ENCODE assay signal across 13 mouse cellular contexts in the genomic region with DNA sequence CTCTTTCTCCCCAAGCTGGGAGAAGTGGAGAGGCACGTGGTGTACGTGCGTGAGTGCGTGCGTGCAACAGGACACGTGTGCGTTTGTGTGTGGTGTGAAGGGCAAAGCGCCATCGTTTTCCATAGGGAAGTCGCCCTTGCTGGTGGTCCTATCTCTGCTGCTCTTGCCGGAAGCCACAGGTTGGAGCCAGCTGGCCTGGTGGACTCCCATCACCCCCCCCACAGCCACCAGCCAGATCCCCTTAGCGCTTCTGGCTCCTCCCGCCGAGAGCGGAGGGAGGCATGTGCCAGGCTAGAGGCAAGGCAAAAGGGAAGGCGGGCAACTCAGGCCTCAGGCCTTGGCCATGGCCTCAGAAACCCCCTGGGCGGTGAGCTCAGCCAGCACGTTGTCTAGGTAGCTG. TPM values are rescaled to one million over a fixed set of nuclear protein-coding genes. Genes with fewer than 3 reads are reported as not detected.
A peak's percentile ranks its signal among the peaks of the same experiment; 100 is the strongest.
DNase-seq lines count a peak whose midpoint lies in the region; ATAC-seq lines count a peak whose summit lies in the region.
"Had no signal": no experiment of that assay in that cellular context is flagged by ENCODE, and none has a peak within 500 bp of the region (broad histone marks: within the 10 kb centered on the region; RNA-seq: fewer than 3 reads in every experiment).

No protein-coding gene starts in this region.

- H3K9ac ChIP-seq in hindbrain, embryonic 14.5 days, result 0 out of 2 replicates have a peak overlapping the region, but pooled peaks have one; percentile 29
- H3K9ac ChIP-seq in midbrain, embryonic 16.5 days (ENCODE audit: low read depth, low read length), result no peak overlapping the region
- H3K9ac ChIP-seq: embryonic facial prominence, embryonic 15.5 days; stomach, embryonic 15.5 days had no signal

- ATAC-seq in hindbrain, embryonic 14.5 days (ENCODE audit: low FRiP score), result no peak
- ATAC-seq in midbrain, embryonic 16.5 days, result no peak
- no peak for ATAC-seq in erythroid progenitor cell, adult 5-6 weeks (replicated peaks; ENCODE audit: low FRiP score, poor library complexity, severe bottlenecking)
- ATAC-seq: inflammation-experienced regulatory T-cells, adult 6 months had no signal

- no peak overlapping the region; the same call in 1 of the 2 replicates for H3K4me2 ChIP-seq in hindbrain, embryonic 14.5 days (replicated peaks)
- H3K4me2 ChIP-seq in midbrain, embryonic 16.5 days (ENCODE audit: low read length), result no peak overlapping the region

- no peak overlapping the region for H3K4me3 ChIP-seq in hindbrain, embryonic 14.5 days (replicated peaks; ENCODE audit: low read length)
- no peak overlapping the region for H3K4me3 ChIP-seq in midbrain, embryonic 16.5 days (ENCODE audit: low read depth, low read length)

- H3K36me3 ChIP-seq in hindbrain, embryonic 14.5 days (replicated peaks; ENCODE audit: control insufficient read depth, insufficient read depth), result peaks cover 46% of the 10 kb centered on the region
- peaks cover 25% of the 10 kb centered on the region for H3K36me3 ChIP-seq in midbrain, embryonic 16.5 days (ENCODE audit: control insufficient read depth, insufficient read depth, low read length)
- H3K36me3 ChIP-seq: embryonic facial prominence, embryonic 15.5 days; stomach, embryonic 15.5 days had no signal

- peaks cover 29% of the 10 kb centered on the region for H3K27me3 ChIP-seq in hindbrain, embryonic 14.5 days (ENCODE audit: control insufficient read depth, insufficient read depth, low read length)
- H3K27me3 ChIP-seq in midbrain, embryonic 16.5 days (ENCODE audit: control insufficient read depth, insufficient read depth, low read depth, low read length), result no peaks in the 10 kb centered on the region

- no peaks in the 10 kb centered on the region for H3K9me3 ChIP-seq in hindbrain, embryonic 14.5 days (ENCODE audit: control insufficient read depth, low read length)
- no peaks in the 10 kb centered on the region for H3K9me3 ChIP-seq in midbrain, embryonic 16.5 days (replicated peaks; ENCODE audit: control insufficient read depth, low read length, poor library complexity, severe bottlenecking)
- H3K9me3 ChIP-seq: embryonic facial prominence, embryonic 15.5 days; stomach, embryonic 15.5 days had no signal

- H3K4me1 ChIP-seq in hindbrain, embryonic 14.5 days (replicated peaks; ENCODE audit: control insufficient read depth, insufficient read depth, low read length), result peaks cover 15% of the 10 kb centered on the region
- H3K4me1 ChIP-seq in midbrain, embryonic 16.5 days (ENCODE audit: control insufficient read depth, insufficient read depth, low read length), result peaks cover 12% of the 10 kb centered on the region

- DNase-seq in cerebellum, postnatal 10 days, result peak; percentile 78 to 85
- DNase-seq in cerebellum, adult 9-10 months, result no peak
- peak; percentile 62 for DNase-seq in retina, postnatal 1 day
- DNase-seq in retina, embryonic 14.5 days (ENCODE audit: low spot score), result no peak
- DNase-seq in hindbrain, embryonic 14.5 days (ENCODE audit: low spot score), result no peak
- no peak for DNase-seq in T-cell, adult 2 months (ENCODE audit: low spot score)

- 81% methylated on average over 18 of the region's 18 CpGs for WGBS in hindbrain, embryonic 14.5 days
- 79% methylated on average over 18 of the region's 18 CpGs for WGBS in midbrain, embryonic 16.5 days

- peak overlapping the region; percentile 80; the same call in 1 of the 2 replicates for H3K27ac ChIP-seq in hindbrain, embryonic 14.5 days
- peak overlapping the region; percentile 84 for H3K27ac ChIP-seq in midbrain, embryonic 16.5 days (ENCODE audit: low read length)
- H3K27ac ChIP-seq: embryonic facial prominence, embryonic 15.5 days; stomach, embryonic 15.5 days had no signal

RNA-seq across cellular contexts. Expression of gene Dtx1, which starts 30.8 kb away (rescaled TPM):
- 53.9 and 64.1 TPM in 2 replicates for polyA plus RNA-seq in hindbrain, embryonic 14.5 days (2014; fragmentation: Nextera tagmentation; extraction: Ambion mirVana)
- 49.6 and 50.2 TPM in 2 replicates for polyA plus RNA-seq in midbrain, embryonic 16.5 days (2015; fragmentation: Nextera tagmentation; extraction: Ambion mirVana)
- 7.5 TPM in 1 of 2 replicates, not detected in the other for total RNA-seq in erythroid progenitor cell, adult 5-6 weeks (2015; ENCODE audit: low replicate concordance)
- 0.39 and 0.61 TPM in 2 replicates for total RNA-seq in erythroid progenitor cell, adult 5-6 weeks (2017; ENCODE audit: low replicate concordance)

RNA-seq across cellular contexts. Expression of gene Rasal1, which starts 32.3 kb away (rescaled TPM):
- 0.31 and 0.74 TPM in 2 replicates for polyA plus RNA-seq in hindbrain, embryonic 14.5 days (2014; fragmentation: Nextera tagmentation; extraction: Ambion mirVana)
- polyA plus RNA-seq in midbrain, embryonic 16.5 days (2015; fragmentation: Nextera tagmentation; extraction: Ambion mirVana), result 2.4 and 4.9 TPM in 2 replicates
- total RNA-seq in erythroid progenitor cell, adult 5-6 weeks (2015; ENCODE audit: low replicate concordance), result 14.3 TPM in 1 of 2 replicates, not detected in the other
- not detected in 2 replicates for total RNA-seq in erythroid progenitor cell, adult 5-6 weeks (2017; ENCODE audit: low replicate concordance)

RNA-seq across cellular contexts. Expression of gene Cfap73, which starts 46.9 kb away (rescaled TPM):
- polyA plus RNA-seq in hindbrain, embryonic 14.5 days (2014; fragmentation: Nextera tagmentation; extraction: Ambion mirVana), result 0.53 and 1.1 TPM in 2 replicates
- polyA plus RNA-seq in midbrain, embryonic 16.5 days (2015; fragmentation: Nextera tagmentation; extraction: Ambion mirVana), result 0.47 and 1.2 TPM in 2 replicates
- total RNA-seq in erythroid progenitor cell, adult 5-6 weeks (2015; ENCODE audit: low replicate concordance), result not detected in 2 replicates
- not detected in 2 replicates for total RNA-seq in erythroid progenitor cell, adult 5-6 weeks (2017; ENCODE audit: low replicate concordance)
- total RNA-seq: neutrophil, adult 5-6 weeks had no signal
- polyA plus RNA-seq: inflammation-experienced regulatory T-cells, adult 6 months; limb, embryonic 14.5 days; stomach, embryonic 15.5 days had no signal

Comparison
In these comparisons a context has a peak if more than half of its experiments do, and no peak if none do; other contexts are left out.
1. DNase-seq: peak in cerebellum, postnatal 10 days (2 of 2) and retina, postnatal 1 day (single experiment); none in cerebellum, adult 9-10 months (single experiment), retina, embryonic 14.5 days (single experiment), hindbrain, embryonic 14.5 days (single experiment) and T-cell, adult 2 months (single experiment).